Mouse (Mus musculus) ES-Bruce4 (cell line): ENCODE results near the gene Adm.

Experiments
- CTCF ChIP-seq: IDR thresholded peaks from one replicate; pipeline ENCODE4 v1.8.1; 2011; ENCODE audit warnings: low read depth, low read length
- POLR2A ChIP-seq: IDR thresholded peaks from one replicate; pipeline ENCODE4 v1.8.1; 2011; ENCODE audit warnings: low read length; ENCODE audit not compliant: insufficient read depth

DNA sequence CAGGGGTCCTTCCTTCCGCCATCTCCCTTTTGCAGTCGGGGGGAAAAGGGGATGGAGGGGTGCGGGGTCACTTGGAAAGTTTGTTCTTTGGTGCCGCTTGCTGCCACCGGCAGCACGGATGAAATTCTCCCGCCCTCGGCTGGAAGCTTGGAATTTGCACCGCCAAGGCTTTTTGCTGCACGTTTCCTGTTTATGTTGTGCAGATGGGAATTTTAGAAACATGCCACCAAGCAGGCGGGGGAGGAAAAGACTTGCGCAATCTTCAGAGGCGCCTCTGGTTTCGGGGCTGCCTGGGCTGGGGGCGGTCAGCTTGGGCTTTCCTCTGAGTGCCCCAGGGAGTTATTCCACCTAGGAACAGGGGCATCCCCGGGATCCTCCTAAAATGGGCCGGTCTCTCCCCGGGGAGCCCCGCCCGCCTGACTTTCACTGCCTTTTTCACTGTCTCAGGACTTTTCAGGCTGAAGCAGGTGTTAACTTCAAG lies 12.3 kb upstream of the Adm start:
- TF ChIP-seq CTCF (no peak), POLR2A (no peak)
